Mouse (Mus musculus) MEL (cell line): ENCODE measurements at regions not wholly inside any gene's neighbourhood (a gene's known extent, or its start where the extent isn't known, plus 50 kb on each side); places are given as distances from the start of the nearest gene placed in this dataset.

Experiments used
- DNase-seq: peaks from one replicate; pipeline ENCODE4 v3.0.0; 2011; ENCODE audit warnings: low read depth, low spot score
- H3K27ac ChIP-seq: 2 replicates; pipeline ENCODE4 v1.5.1; 2012; ENCODE audit warnings: low read depth, mild to moderate bottlenecking, control low read depth, low read length, moderate library complexity; ENCODE audit not compliant: control insufficient read depth
- H3K27me3 ChIP-seq, 2 experiments: fragments of 150-350 bp in 1 of 2; sonication (generic) in 1 of 2; 2 replicates each; pipeline ENCODE4 v1.6.1; 2012; ENCODE audit warnings: low read length in 2 of 2, mild to moderate bottlenecking in 2 of 2, improper control_type of control experiment in 1 of 2, moderate library complexity in 1 of 2; ENCODE audit not compliant: insufficient read depth in 2 of 2, control insufficient read depth in 1 of 2
- H3K36me3 ChIP-seq, 2 experiments: 2 replicates each; pipeline ENCODE4 v1.6.1; 2012 to 2014; ENCODE audit warnings: low read length in 2 of 2, improper control_type of control experiment in 1 of 2, inconsistent platforms in 1 of 2, mild to moderate bottlenecking in 1 of 2; ENCODE audit not compliant: insufficient read depth in 2 of 2, control insufficient read depth in 1 of 2
- H3K4me1 ChIP-seq, 2 experiments: fragments of 150-350 bp in 1 of 2; sonication (generic) in 1 of 2; 2 replicates each; pipeline ENCODE4 v1.6.1; 2012; ENCODE audit warnings: low read length in 2 of 2, improper control_type of control experiment in 1 of 2, mild to moderate bottlenecking in 1 of 2; ENCODE audit not compliant: insufficient read depth in 2 of 2, control insufficient read depth in 1 of 2
- H3K4me3 ChIP-seq, 2 experiments: fragments of 150-350 bp in 1 of 2; sonication (generic) in 1 of 2; 2 replicates each; pipeline ENCODE4 v1.5.1; 2012; ENCODE audit warnings: low read depth in 2 of 2, low read length in 2 of 2, mild to moderate bottlenecking in 2 of 2, moderate library complexity in 2 of 2, control low read depth in 1 of 2, improper control_type of control experiment in 1 of 2; ENCODE audit not compliant: control insufficient read depth in 1 of 2, insufficient read depth in 1 of 2
- H3K79me2 ChIP-seq: 2 replicates; pipeline ENCODE4 v1.6.1; 2012; ENCODE audit warnings: mild to moderate bottlenecking, low read length, moderate library complexity; ENCODE audit not compliant: control insufficient read depth, poor library complexity, insufficient read depth
- H3K9ac ChIP-seq: 2 replicates; pipeline ENCODE4 v1.6.1; 2012; ENCODE audit warnings: low read depth, mild to moderate bottlenecking, control low read depth, low read length, moderate library complexity; ENCODE audit not compliant: control insufficient read depth, poor library complexity, severe bottlenecking
- H3K9me3 ChIP-seq: fragments of 150-350 bp; sonication (generic); replicated peaks from 2 replicates; pipeline ENCODE4 v1.6.1; 2012; ENCODE audit warnings: mild to moderate bottlenecking, low read length, improper control_type of control experiment, moderate library complexity; ENCODE audit not compliant: insufficient read depth
- CHD2 ChIP-seq: IDR thresholded peaks from 2 replicates; pipeline ENCODE4 v1.6.1; 2011; ENCODE audit warnings: low read length, improper control_type of control experiment
- CTCF ChIP-seq, 3 experiments: IDR thresholded peaks in 2 of 3; conservative IDR thresholded peaks in 1 of 3; 2 replicates each; pipeline ENCODE4 v1.5.1; 2011 to 2012; ENCODE audit warnings: low read length in 3 of 3, low read depth in 2 of 3, mild to moderate bottlenecking in 2 of 3, improper control_type of control experiment in 1 of 3, inconsistent platforms in 1 of 3, mixed read lengths in 1 of 3, moderate library complexity in 1 of 3; ENCODE audit not compliant: control insufficient read depth in 1 of 3, insufficient read depth in 1 of 3, poor library complexity in 1 of 3, severe bottlenecking in 1 of 3
- GABPA ChIP-seq: IDR thresholded peaks from 2 replicates; pipeline ENCODE4 v1.6.1; 2012; ENCODE audit warnings: low read depth, mild to moderate bottlenecking, inconsistent platforms, low read length, improper control_type of control experiment, moderate library complexity
- HCFC1 ChIP-seq: IDR thresholded peaks from 2 replicates; pipeline ENCODE4 v1.6.1; 2012; ENCODE audit warnings: low read depth, mild to moderate bottlenecking, inconsistent platforms, low read length, improper control_type of control experiment, moderate library complexity
- MAX ChIP-seq: IDR thresholded peaks from 2 replicates; pipeline ENCODE4 v1.6.1; 2011; ENCODE audit warnings: low read length, improper control_type of control experiment
- MAZ ChIP-seq: IDR thresholded peaks from 2 replicates; pipeline ENCODE4 v1.6.1; 2012; ENCODE audit warnings: low read depth, mild to moderate bottlenecking, inconsistent platforms, low read length, improper control_type of control experiment
- MEF2A ChIP-seq: IDR thresholded peaks from 2 replicates; pipeline ENCODE4 v1.6.1; 2014; ENCODE audit warnings: low read depth, mild to moderate bottlenecking, inconsistent platforms, low read length, improper control_type of control experiment; ENCODE audit not compliant: poor library complexity, insufficient replicate concordance, severe bottlenecking; ENCODE audit errors: extremely low read depth
- MYB ChIP-seq: IDR thresholded peaks from 2 replicates; pipeline ENCODE4 v1.6.1; 2011; ENCODE audit warnings: mild to moderate bottlenecking, low read depth, low read length, improper control_type of control experiment
- MYC ChIP-seq: IDR thresholded peaks from 2 replicates; pipeline ENCODE4 v1.6.1; 2011; ENCODE audit warnings: low read depth, mild to moderate bottlenecking, low read length, improper control_type of control experiment, moderate library complexity
- NRF1 ChIP-seq: IDR thresholded peaks from 2 replicates; pipeline ENCODE4 v1.6.1; 2014; ENCODE audit warnings: low read depth, mild to moderate bottlenecking, inconsistent platforms, low read length, improper control_type of control experiment, moderate library complexity; ENCODE audit not compliant: poor library complexity, insufficient read depth, severe bottlenecking
- POLR2A ChIP-seq, 2 experiments: IDR thresholded peaks; 2 replicates each; pipeline ENCODE4 v1.6.1; 2011 to 2012; ENCODE audit warnings: low read length in 2 of 2, mild to moderate bottlenecking in 2 of 2, control low read depth in 1 of 2, improper control_type of control experiment in 1 of 2, low read depth in 1 of 2, moderate library complexity in 1 of 2; ENCODE audit not compliant: control insufficient read depth in 1 of 2, insufficient read depth in 1 of 2, poor library complexity in 1 of 2
- POLR2AphosphoS5 ChIP-seq: IDR thresholded peaks from 2 replicates; pipeline ENCODE4 v1.6.1; 2012; ENCODE audit warnings: low read depth, borderline replicate concordance, mild to moderate bottlenecking, inconsistent platforms, low read length, moderate library complexity, mixed read lengths
- RAD21 ChIP-seq: IDR thresholded peaks from 2 replicates; pipeline ENCODE4 v1.6.1; 2011; ENCODE audit warnings: mild to moderate bottlenecking, low read depth, low read length, improper control_type of control experiment
- SMC3 ChIP-seq: IDR thresholded peaks from 2 replicates; pipeline ENCODE4 v1.6.1; 2011; ENCODE audit warnings: low read depth, low read length, improper control_type of control experiment
- TAL1 ChIP-seq: IDR thresholded peaks from 2 replicates; pipeline ENCODE4 v1.6.1; 2012; ENCODE audit warnings: mild to moderate bottlenecking, inconsistent platforms, low read length, moderate library complexity, mixed read lengths
- TCF12 ChIP-seq: IDR thresholded peaks from 2 replicates; pipeline ENCODE4 v1.6.1; 2014; ENCODE audit warnings: low read depth, mild to moderate bottlenecking, inconsistent platforms, low read length, improper control_type of control experiment, moderate library complexity
- UBTF ChIP-seq: IDR thresholded peaks from 2 replicates; pipeline ENCODE4 v1.6.1; 2012; ENCODE audit warnings: low read depth, mild to moderate bottlenecking, inconsistent platforms, low read length, improper control_type of control experiment, moderate library complexity, borderline replicate concordance; ENCODE audit not compliant: insufficient read depth
- USF2 ChIP-seq, 2 experiments: IDR thresholded peaks; 2 replicates each; pipeline ENCODE4 v1.6.1; 2011 to 2012; ENCODE audit warnings: improper control_type of control experiment in 2 of 2, low read length in 2 of 2, borderline replicate concordance in 1 of 2, inconsistent platforms in 1 of 2, low read depth in 1 of 2, mild to moderate bottlenecking in 1 of 2; ENCODE audit not compliant: insufficient read depth in 1 of 2
- ZC3H11A ChIP-seq: IDR thresholded peaks from 2 replicates; pipeline ENCODE4 v1.6.1; 2012; ENCODE audit warnings: low read depth, mild to moderate bottlenecking, inconsistent platforms, low read length, improper control_type of control experiment
- ZMIZ1 ChIP-seq: IDR thresholded peaks from 2 replicates; pipeline ENCODE4 v1.6.1; 2012; ENCODE audit warnings: low read depth, mild to moderate bottlenecking, inconsistent platforms, low read length, improper control_type of control experiment, moderate library complexity
- ZNF384 ChIP-seq: IDR thresholded peaks from 2 replicates; pipeline ENCODE4 v1.6.1; 2012; ENCODE audit warnings: low read depth, mild to moderate bottlenecking, inconsistent platforms, low read length, improper control_type of control experiment

DNA sequence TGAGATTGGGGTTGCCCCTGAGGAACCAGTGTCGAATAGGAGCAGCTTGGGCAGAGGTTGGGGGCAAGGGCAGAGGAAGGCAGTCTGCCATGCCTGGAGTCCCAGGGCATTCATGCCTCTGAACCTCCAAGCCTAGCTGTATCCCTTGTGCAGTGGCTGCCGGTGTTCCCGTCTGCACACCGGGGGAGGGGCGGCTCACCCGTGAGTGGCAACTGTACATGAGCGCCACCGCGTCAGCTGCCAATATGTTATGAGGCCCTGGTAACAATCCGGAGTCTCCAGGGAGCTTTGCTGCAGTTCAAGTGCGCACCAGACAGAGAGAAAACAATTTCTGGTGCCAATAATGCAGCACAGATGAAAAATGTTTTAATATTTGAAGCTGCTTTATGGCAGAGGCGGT is 198.4 kb downstream of the Tshz3 start:
- H3K9ac ChIP-seq, result no peak overlapping the region
- no peaks in the 10 kb centered on the region for H3K4me1 ChIP-seq
- no peaks in the 10 kb centered on the region for H3K27me3 ChIP-seq
- H3K4me3 ChIP-seq, result no peak overlapping the region
- H3K9me3 ChIP-seq, result no peaks in the 10 kb centered on the region
- no peak overlapping the region for H3K27ac ChIP-seq
- DNase-seq, result no peak
- TF ChIP-seq RAD21, result no peak
- TF ChIP-seq MAZ, result no peak
- TF ChIP-seq POLR2AphosphoS5, result no peak
- H3K36me3 ChIP-seq, result no peaks in the 10 kb centered on the region
- H3K79me2 ChIP-seq, result no peaks in the 10 kb centered on the region

DNA sequence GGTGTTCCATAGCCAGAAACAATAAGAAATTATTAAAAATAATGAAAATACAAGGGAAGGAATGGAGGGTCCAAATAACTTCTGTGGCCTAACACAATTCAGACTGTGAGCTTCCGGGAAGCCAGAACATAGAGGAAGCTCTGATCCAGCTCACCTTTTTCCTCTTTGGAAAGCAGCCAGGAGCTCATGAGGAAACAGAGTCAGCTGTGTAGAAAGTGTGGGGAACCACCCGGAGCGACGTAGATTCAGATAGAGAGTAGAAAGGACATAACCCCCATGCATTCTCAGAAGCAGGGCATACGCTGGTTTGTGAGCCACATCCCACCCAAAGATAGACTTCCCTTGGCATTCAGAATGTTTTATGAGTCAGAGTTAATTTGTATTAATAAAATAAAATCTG is 203.6 kb downstream of the Tshz3 start:
- DNase-seq, result no peak
- H3K36me3 ChIP-seq, result no peaks in the 10 kb centered on the region
- H3K4me1 ChIP-seq, result no peaks in the 10 kb centered on the region
- no peak for TF ChIP-seq HCFC1
- H3K4me3 ChIP-seq, result no peak overlapping the region
- no peaks in the 10 kb centered on the region for H3K27me3 ChIP-seq
- H3K27ac ChIP-seq, result no peak overlapping the region
- H3K79me2 ChIP-seq, result no peaks in the 10 kb centered on the region
- no peaks in the 10 kb centered on the region for H3K9me3 ChIP-seq
- no peak overlapping the region for H3K9ac ChIP-seq

- TF ChIP-seq ZNF384 (no peak), CHD2 (no peak), RAD21 (no peak), CTCF (IDR thresholded peaks at IDR 0.05 in 2 of 3, conservative IDR thresholded peaks at IDR 0.05 in 1 of 3; ENCODE audit: control insufficient read depth in 1 of 3, insufficient read depth in 1 of 3, low read depth in 2 of 3, low read length in 3 of 3, poor library complexity in 1 of 3, severe bottlenecking in 1 of 3) (no peak), TCF12 (no peak)
- Histone ChIP-seq H3K4me1 (no peaks in the 10 kb centered on the region), H3K9me3 (no peaks in the 10 kb centered on the region), H3K27me3 (no peaks in the 10 kb centered on the region), H3K79me2 (no peaks in the 10 kb centered on the region), H3K36me3 (no peaks in the 10 kb centered on the region), H3K4me3 (no peak overlapping the region), H3K27ac (no peak overlapping the region), H3K9ac (no peak overlapping the region)
- DNase-seq, result no peak
Observed at GRCm38 (mm10) chr7:36913304-36913703, 215.4 kb downstream of the Tshz3 start.

DNA sequence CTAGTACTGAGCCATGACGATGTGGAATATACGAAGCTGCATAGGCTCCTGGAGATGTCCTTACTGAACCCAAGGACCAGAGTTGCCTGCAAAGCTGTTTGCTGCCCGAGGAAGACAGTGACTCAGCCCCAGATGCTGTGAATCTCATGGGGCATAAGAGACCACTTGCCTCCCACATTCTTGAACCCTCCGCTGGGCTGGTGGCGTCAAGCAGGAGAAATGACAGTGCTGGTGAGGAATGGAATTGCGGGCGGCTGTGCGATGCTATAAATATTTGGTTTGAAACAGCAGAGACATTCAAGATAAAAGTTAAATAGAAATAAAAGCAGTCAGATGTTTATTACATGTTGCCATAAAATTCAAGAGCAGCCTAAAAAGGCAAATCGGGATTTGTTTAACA is 216.3 kb downstream of the Tshz3 start:
- no peak overlapping the region for H3K9ac ChIP-seq
- H3K79me2 ChIP-seq, result no peaks in the 10 kb centered on the region
- H3K27ac ChIP-seq, result no peak overlapping the region
- H3K9me3 ChIP-seq, result no peaks in the 10 kb centered on the region
- H3K36me3 ChIP-seq, result no peaks in the 10 kb centered on the region
- H3K4me1 ChIP-seq, result no peaks in the 10 kb centered on the region
- H3K4me3 ChIP-seq, result no peak overlapping the region
- H3K27me3 ChIP-seq, result no peaks in the 10 kb centered on the region
- no peak for DNase-seq
- TF ChIP-seq USF2 (IDR thresholded peaks at IDR 0.05; ENCODE audit: borderline replicate concordance in 1 of 2, insufficient read depth in 1 of 2, low read depth in 1 of 2, low read length in 2 of 2) (no peak), MAZ (no peak), NRF1 (no peak), MYC (no peak), HCFC1 (no peak), POLR2A (IDR thresholded peaks at IDR 0.05; ENCODE audit: control insufficient read depth in 1 of 2, insufficient read depth in 1 of 2, low read depth in 1 of 2, low read length in 2 of 2, poor library complexity in 1 of 2) (no peak), SMC3 (no peak), CHD2 (no peak), MEF2A (no peak), ZMIZ1 (no peak), UBTF (no peak), ZNF384 (no peak), TAL1 (no peak), MAX (no peak), GABPA (no peak), ZC3H11A (no peak), MYB (no peak)
